Mouse (Mus musculus) urinary bladder, postnatal 4 days (tissue): ENCODE results near the gene Kdm1b.

Experiments used
- DNase-seq, 2 experiments: peaks; one replicate each; pipeline ENCODE4 v3.0.0; 2021 to 2022; ENCODE audit warnings: low spot score in 2 of 2

Kdm1b gene

GRCm38 (mm10) chr13:47106580-47106888, 63.2 kb downstream of the Kdm1b start:
- DNase-seq = no peak

- DNase-seq = no peak
Measured at GRCm38 (mm10) chr13:47109239-47109638, 65.9 kb downstream of the Kdm1b start.

GRCm38 (mm10) chr13:47111185-47111584, 67.9 kb downstream of the Kdm1b start:
- DNase-seq = no peak

- no peak for DNase-seq
Measured at GRCm38 (mm10) chr13:47112056-47112455, 68.8 kb downstream of the Kdm1b start.

GRCm38 (mm10) chr13:47112924-47113323, 69.6 kb downstream of the Kdm1b start:
- DNase-seq = no peak

- no peak for DNase-seq
Measured at GRCm38 (mm10) chr13:47116000-47116399, 72.7 kb downstream of the Kdm1b start.

- DNase-seq = no peak
Measured at GRCm38 (mm10) chr13:47121333-47121889, 78.1 kb downstream of the Kdm1b start.

GRCm38 (mm10) chr13:47122537-47123430, 79.5 kb downstream of the Kdm1b start, which contains the start of gene Rnf144b:
Gene Rnf144b, plus strand, starts transcription at chr13:47122656.
- peak in 1 of 2 experiments; percentile 31 for DNase-seq

- DNase-seq = no peak
Measured at GRCm38 (mm10) chr13:47124449-47124848, 81.2 kb downstream of the Kdm1b start.

- no peak for DNase-seq
Measured at GRCm38 (mm10) chr13:47124986-47125385, 81.7 kb downstream of the Kdm1b start.

GRCm38 (mm10) chr13:47125595-47125994, 82.3 kb downstream of the Kdm1b start:
- no peak for DNase-seq

GRCm38 (mm10) chr13:47129090-47129489, 85.8 kb downstream of the Kdm1b start:
- DNase-seq = no peak

GRCm38 (mm10) chr13:47133058-47133457, 89.8 kb downstream of the Kdm1b start:
- DNase-seq = no peak

GRCm38 (mm10) chr13:47134836-47135235, 91.5 kb downstream of the Kdm1b start:
- no peak for DNase-seq
